Mouse (Mus musculus) megakaryocyte, adult 5-6 weeks (primary cell): ENCODE measurements around the gene Gm1110. TPM values are rescaled to one million over a fixed set of nuclear protein-coding genes. Genes with fewer than 3 reads are reported as not detected.
"Not testable (repeated sequence)": the region's sequence is repeated elsewhere in the genome, so short reads cannot be mapped to it uniquely, and the experiment has no call there.

Experiments
- ATAC-seq: 2 replicates; pipeline ENCODE4 v1.8.0; 2016; ENCODE audit warnings: mild to moderate bottlenecking, inconsistent platforms; ENCODE audit not compliant: poor library complexity, severe bottlenecking
- total RNA-seq, 2 experiments: library from RNA; stranded (forward) in 1 of 2; stranded (reverse) in 1 of 2; fragments of 153-499, 151-499 nt in 1 of 2; fragments of 221-1000, 200-1000 nt in 1 of 2; gene quantifications; 2 replicates each; pipeline versions ENCODE4 v1.2.3 to v1.2.4; 2015 to 2017

The Gm1110 gene
- total RNA-seq (2015) (not detected in 2 replicates), total RNA-seq (2017) (not detected in 2 replicates)

GRCm38 (mm10) chr9:26922909-26923526 is at the start of gene Gm1110:
TSS of gene Gm1110 (minus strand) at chr9:26923111.
- no peak for ATAC-seq

- ATAC-seq = no peak
These were observed 24.9 kb upstream of the Gm1110 start for GRCm38 (mm10) chr9:26947790-26948189.

- no peak for ATAC-seq
These were observed 1.2 kb upstream of the Gm1110 start for GRCm38 (mm10) chr9:26924146-26924545.

- ATAC-seq = no peak
These were observed 3.1 kb downstream of the Gm1110 start for GRCm38 (mm10) chr9:26919778-26920177.

- no peak for ATAC-seq
These were observed 9.8 kb downstream of the Gm1110 start for GRCm38 (mm10) chr9:26913150-26913549.

GRCm38 (mm10) chr9:26911251-26911650 is 11.7 kb downstream of the Gm1110 start:
- no peak for ATAC-seq

GRCm38 (mm10) chr9:26869856-26870255 is 53.1 kb downstream of the Gm1110 start:
- ATAC-seq = not testable (repeated sequence)

GRCm38 (mm10) chr9:26860751-26861150 is 62.2 kb downstream of the Gm1110 start, which contains the start of gene Glb1l3:
TSS of gene Glb1l3 (minus strand) at chr9:26860890.
- ATAC-seq = no peak

- ATAC-seq = no peak
These were observed 91.8 kb downstream of the Gm1110 start for GRCm38 (mm10) chr9:26831089-26831488.

Other genes starting within 250 kb of the Gm1110 start
- not detected in 2 replicates for gene B3gat1, start 189.4 kb downstream of the Gm1110 start, total RNA-seq (2015)
- gene B3gat1, start 189.4 kb downstream of the Gm1110 start, total RNA-seq (2017) = not detected in 2 replicates
- not detected in 2 replicates for gene Glb1l2, start 116.6 kb downstream of the Gm1110 start, total RNA-seq (2015)
- not detected in 2 replicates for gene Glb1l2, start 116.6 kb downstream of the Gm1110 start, total RNA-seq (2017)
- gene Glb1l3, start 62.2 kb downstream of the Gm1110 start, total RNA-seq (2015) = not detected in 2 replicates
- gene Glb1l3, start 62.2 kb downstream of the Gm1110 start, total RNA-seq (2017) = not detected in 2 replicates
- gene Acad8, start 76.5 kb upstream of the Gm1110 start, total RNA-seq (2015) = 16.0 and 17.5 TPM in 2 replicates
- 11.8 and 15.4 TPM in 2 replicates for gene Acad8, start 76.5 kb upstream of the Gm1110 start, total RNA-seq (2017)
- 38.2 and 42.1 TPM in 2 replicates for gene Thyn1, start 76.6 kb upstream of the Gm1110 start, total RNA-seq (2015)
- 33.7 and 45.3 TPM in 2 replicates for gene Thyn1, start 76.6 kb upstream of the Gm1110 start, total RNA-seq (2017)
- 49.7 and 55.2 TPM in 2 replicates for gene Vps26b, start 107.0 kb upstream of the Gm1110 start, total RNA-seq (2015)
- 47.0 and 48.4 TPM in 2 replicates for gene Vps26b, start 107.0 kb upstream of the Gm1110 start, total RNA-seq (2017)
- 77.3 and 79.1 TPM in 2 replicates for gene Ncapd3, start 107.1 kb upstream of the Gm1110 start, total RNA-seq (2015)
- gene Ncapd3, start 107.1 kb upstream of the Gm1110 start, total RNA-seq (2017) = 44.0 and 53.4 TPM in 2 replicates
- not detected in 2 replicates for gene Jam3, start 232.3 kb upstream of the Gm1110 start, total RNA-seq (2015)
- gene Jam3, start 232.3 kb upstream of the Gm1110 start, total RNA-seq (2017) = not detected in 2 replicates